Mouse (Mus musculus): ENCODE data around the gene Kmt2c. TPM values are rescaled to one million over a fixed set of nuclear protein-coding genes. Genes with fewer than 3 reads are reported as not detected.

The Kmt2c gene
- 10 to 100 TPM; 37.5 to 38.5 TPM for polyA plus RNA-seq (2017; shearing (Covaris generic))

DNA sequence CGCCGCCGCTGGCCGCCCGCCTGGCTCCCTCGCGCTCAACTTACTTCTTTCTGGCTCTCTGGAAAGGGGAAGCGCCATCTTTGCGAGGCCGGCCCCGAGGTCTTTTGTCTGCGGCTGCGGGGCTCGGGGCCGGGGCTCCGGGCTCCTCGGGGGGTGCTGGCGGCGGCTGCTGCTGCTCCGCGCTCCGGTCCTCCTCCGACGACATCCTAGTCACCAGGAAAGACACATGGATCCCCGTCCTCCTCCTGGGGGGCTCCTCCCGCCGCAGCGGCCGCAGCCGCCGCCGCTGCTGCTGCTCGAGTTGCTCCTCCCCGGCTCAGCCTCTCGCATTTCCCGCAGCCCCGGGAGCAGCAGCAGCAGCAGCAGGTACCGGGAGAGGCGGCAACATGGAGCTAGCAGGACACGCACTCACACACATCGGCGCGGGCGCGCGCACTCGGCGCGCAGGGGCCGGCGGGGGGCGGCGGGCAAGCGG lies at the start of gene Kmt2c:
TSS of gene Kmt2c (minus strand) at position 438 of the 475 bp plus-strand sequence.
- ATAC-seq, result peak; percentile 27

- ATAC-seq, result no peak
Observed at GRCm38 (mm10) chr5:25546912-25547311, 48.3 kb upstream of the Kmt2c start.

DNA sequence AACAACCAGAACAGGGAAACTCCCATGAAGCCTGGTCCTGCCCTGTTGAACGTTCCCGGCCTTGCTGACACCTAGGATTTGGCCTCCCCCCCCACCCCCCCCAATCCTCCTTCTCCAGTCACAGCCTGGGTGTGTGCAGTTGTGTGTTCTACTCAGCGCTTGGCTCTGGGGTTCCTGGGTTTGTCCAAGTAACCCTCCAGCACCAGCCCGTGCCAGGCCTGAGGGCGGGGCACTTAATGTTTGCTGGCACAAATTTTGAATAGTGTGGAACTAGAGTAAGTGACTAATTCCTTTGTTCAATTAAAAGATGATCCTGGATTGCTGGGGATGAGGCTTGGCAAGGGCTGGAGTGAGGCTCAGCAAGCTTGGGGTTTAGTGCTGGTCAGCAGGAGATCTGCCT lies 46.0 kb upstream of the Kmt2c start:
- ATAC-seq, result no peak

GRCm38 (mm10) chr5:25544061-25544460 lies 45.5 kb upstream of the Kmt2c start:
- ATAC-seq, result no peak

- ATAC-seq, result no peak
Observed at GRCm38 (mm10) chr5:25541661-25542060, 43.1 kb upstream of the Kmt2c start.

GRCm38 (mm10) chr5:25540921-25541320 lies 42.3 kb upstream of the Kmt2c start:
- ATAC-seq, result no peak

- no peak for ATAC-seq
Observed at GRCm38 (mm10) chr5:25540412-25540811, 41.8 kb upstream of the Kmt2c start.

- ATAC-seq, result no peak
Observed at GRCm38 (mm10) chr5:25536921-25537409, 38.4 kb upstream of the Kmt2c start.

DNA sequence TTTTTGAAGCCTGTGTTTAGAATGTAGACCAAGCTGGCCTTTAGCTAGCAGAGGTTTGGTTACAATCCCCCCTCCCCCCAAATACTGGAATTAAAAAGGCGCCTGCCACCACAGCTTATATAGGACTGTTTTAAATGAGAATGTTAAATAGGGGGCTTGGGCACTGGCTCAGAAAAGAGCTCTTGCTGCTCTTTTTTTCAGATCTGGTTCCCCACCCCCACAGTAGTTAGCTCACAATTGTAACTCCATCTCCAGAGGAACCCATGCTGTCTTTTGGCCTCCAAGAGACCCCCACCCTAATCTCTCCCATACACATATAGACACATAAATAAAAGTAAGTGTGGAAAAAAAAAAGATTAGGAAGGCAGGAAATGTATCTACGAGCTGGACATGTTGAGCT lies 37.9 kb upstream of the Kmt2c start:
- ATAC-seq, result no peak

GRCm38 (mm10) chr5:25535566-25535965 lies 37.0 kb upstream of the Kmt2c start:
- ATAC-seq, result no peak

DNA sequence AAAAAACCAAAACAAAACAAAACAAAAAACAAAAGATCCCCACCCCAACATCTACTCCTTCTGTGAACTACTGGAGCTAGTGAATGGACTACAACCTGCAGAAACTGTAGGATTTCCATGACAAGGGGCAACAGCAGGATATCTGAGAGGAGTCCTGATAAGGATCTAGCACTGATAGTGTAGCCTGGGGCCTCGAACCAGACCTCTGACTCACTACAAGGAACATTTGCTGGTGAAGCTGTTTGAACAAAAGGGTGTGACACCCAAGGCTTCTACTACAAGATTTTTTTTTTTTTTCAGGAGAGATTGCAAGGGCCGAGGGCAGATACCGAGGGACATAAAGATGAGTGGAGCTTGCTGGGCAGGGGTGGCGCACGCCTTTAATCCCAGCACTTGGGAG lies 34.7 kb upstream of the Kmt2c start:
- ATAC-seq, result no peak

DNA sequence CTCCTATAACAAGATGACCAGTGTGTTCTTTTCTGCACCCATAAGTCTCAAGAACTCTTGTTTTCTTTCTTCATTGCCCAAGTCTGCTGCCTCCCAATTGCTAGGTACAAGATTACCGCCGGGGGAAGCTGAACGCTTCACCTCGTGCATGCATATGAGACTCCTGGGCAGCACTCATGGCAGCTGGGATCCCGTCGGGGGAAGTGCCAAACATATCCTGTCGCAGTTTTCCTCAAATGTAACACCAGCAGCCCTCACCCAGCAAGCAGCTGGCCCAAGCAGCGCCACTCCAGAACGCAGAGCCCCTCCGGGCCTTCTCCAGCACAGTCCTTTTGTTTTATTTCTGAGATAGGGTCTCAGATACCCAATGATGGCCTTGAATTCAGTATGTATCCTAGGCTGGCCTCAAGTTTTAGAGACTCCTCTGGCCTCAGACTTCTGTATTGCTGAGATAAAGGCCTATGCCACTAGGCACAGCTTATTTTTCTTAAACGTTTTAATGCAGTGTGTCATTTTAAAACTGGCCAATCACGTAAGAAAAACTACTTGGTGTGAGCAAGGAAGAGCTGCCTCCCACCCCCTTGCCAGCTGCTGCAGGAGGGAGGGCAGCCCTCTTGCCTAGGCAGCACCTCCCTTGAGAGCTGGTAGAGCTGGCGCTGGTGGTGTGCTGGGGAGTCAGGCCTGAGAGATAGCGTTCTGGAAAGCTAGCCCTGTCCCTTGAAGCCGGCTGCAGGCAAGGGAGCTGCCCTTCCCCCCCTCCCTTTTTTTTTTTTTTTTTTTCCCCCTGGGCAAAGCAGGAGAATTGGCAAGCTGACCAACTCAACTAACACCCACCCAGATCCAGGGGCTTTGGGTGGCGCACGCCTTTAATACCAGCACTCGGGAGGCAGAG lies 33.9 kb upstream of the Kmt2c start:
- no peak for ATAC-seq

DNA sequence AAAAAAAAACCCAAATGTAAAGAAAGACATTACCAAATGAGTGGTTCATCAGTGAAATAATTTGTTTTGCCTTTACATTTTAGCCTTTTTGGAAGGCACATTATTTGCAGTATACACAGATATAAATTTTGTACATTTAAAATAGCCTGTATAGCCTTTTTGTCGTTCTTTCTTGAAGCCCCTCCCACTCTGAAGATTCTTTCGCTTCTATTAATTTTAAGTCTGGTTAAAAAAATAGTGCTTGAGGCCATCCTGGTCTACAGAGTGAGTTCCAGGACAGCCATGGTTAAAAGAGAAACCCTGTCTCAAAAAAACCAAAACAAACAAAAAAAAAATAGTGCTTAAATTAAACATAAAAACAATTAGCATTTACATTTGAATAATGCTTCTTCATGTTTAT lies 32.0 kb upstream of the Kmt2c start:
- ATAC-seq, result no peak

GRCm38 (mm10) chr5:25529529-25530421 lies 31.2 kb upstream of the Kmt2c start:
- peak; percentile 95 for ATAC-seq

- ATAC-seq, result peak; percentile 32
Observed at GRCm38 (mm10) chr5:25528851-25529528, 30.4 kb upstream of the Kmt2c start.

DNA sequence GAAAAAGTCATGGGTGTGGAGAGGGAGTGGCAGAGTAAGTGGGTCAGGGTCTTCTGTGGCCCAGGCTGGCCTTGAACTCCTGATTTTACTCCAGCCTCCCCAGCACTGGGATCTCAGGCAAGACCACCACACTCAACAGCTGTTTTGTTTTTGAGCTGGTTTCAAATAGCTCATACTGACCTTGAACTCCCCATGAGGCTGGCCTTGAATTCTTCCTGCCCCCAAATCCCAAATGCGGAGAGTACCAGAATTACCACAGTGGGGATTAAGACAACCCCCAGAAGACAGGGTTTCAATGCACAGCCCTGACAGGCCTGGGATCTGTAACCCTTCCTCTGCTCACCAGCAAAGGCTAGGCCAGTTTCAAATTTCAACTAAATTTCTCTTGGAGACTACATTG lies 29.4 kb upstream of the Kmt2c start:
- ATAC-seq, result no peak

- ATAC-seq, result no peak
Observed at GRCm38 (mm10) chr5:25526926-25527325, 28.3 kb upstream of the Kmt2c start.

GRCm38 (mm10) chr5:25526116-25526515 lies 27.5 kb upstream of the Kmt2c start:
- no peak for ATAC-seq

DNA sequence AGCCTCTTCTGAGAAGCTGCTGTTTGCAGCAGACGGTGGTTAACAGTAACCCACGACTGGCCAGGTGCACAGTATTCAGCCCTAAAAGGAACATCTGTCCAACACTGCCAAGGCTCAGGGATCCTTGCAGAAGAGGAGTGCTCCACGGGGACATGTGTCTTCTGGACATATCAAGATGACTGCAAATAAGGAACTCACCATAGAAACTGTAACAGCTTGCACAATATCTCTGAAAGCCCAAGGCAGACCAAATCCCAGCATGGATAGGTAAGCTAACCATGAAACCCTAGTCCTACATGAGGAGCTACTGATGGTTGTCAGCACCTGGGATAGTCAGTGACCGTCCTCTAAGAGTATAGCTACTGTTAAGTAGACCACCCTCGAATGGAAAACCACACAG lies 22.9 kb upstream of the Kmt2c start:
- no peak for ATAC-seq

DNA sequence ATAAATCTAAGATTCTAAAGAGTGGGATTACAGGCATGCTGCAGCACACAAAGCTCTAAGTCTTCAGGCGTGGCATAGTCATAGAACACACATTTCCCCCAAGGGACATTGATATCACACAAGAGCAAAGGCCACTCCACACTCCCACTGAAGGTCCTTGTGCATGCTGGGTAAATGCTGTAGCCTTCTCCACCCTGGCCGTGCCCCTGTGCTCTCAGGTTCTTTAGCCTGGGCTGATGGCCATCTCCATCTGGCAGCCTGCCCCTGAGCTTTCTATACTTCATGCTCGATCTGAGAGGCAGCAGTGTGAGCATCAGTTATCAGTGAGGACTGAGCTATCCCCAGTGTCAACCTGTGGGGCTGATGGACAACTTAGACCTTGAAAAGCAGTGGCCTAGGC lies 21.2 kb upstream of the Kmt2c start:
- ATAC-seq, result no peak

DNA sequence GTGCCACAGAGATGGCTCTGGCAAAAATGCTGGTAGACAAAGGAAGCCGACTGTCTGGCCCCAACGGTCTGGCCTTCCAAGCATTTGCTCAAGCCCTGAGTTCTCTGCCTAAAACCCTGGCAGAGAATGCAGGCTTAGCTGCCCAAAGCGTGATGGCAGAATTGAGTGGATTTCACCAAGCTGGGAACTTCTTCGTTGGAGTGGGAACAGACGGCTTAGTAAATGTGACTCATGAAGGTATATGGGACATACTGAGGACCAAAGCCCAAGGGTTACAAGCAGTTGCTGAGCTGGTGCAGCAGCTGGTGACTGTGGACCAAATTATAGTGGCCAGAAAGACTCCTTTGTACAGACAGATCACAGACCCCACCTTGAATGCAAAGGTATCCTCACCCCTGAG lies 19.0 kb upstream of the Kmt2c start:
- no peak for ATAC-seq

GRCm38 (mm10) chr5:25516301-25516895 lies 17.8 kb upstream of the Kmt2c start:
- no peak for ATAC-seq
